Comparison of ENCODE assay signal across 16 mouse cellular contexts in the genomic region with DNA sequence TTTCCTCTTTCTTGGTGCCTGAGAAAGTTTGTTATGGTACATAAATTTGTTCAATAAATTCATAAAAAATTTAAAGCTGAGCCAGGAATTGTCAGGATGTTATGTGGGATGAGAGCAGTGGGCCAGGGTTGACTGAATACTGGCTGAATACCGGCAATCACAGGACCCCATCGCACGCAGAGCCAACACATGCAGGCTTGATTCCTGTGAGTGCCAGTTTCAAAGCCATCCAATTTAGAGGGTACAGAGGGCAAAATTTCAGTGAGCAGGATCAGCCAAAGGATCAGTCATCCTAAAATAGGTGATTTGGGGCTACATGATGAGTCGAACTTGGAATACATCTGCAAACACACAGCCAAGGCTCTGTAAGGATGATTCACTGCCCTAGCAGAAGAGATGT.
"Had no signal": no experiment of that assay in that cellular context is flagged by ENCODE, and none has a peak within 500 bp of the region (broad histone marks: within the 10 kb centered on the region; RNA-seq: fewer than 3 reads in every experiment).

No protein-coding gene starts in this region.

- DNase-seq: heart, postnatal 10 days; heart, postnatal 14 days; heart, postnatal 36 days; heart, postnatal 4 days; kidney, adult 11 months; kidney, adult 18-20 months; kidney, adult 2 months; kidney, adult 8-10 months; kidney, adult 9 months; kidney, postnatal 10 days; kidney, postnatal 14 days; kidney, postnatal 25 days; kidney, postnatal 36 days; kidney, postnatal 4 days; layer of hippocampus, adult 9-11 months; layer of hippocampus, postnatal 36 days had no signal
